Mouse (Mus musculus) G1E-ER4 (cell line): Measurements from ENCODE around the gene Tnrc6b. TPM values are rescaled to one million over a fixed set of nuclear protein-coding genes. Genes with fewer than 3 reads are reported as not detected.
A peak's percentile ranks its signal among the peaks of the same experiment; 100 is the strongest.

Experiments used
- GATA1 ChIP-seq: IDR thresholded peaks from one replicate; pipeline ENCODE4 v1.8.0; 2012; ENCODE audit warnings: low read length, inconsistent platforms
- polyA plus RNA-seq: library from polyadenylated mRNA; stranded (reverse); fragments of >175 nt; gene quantifications from 2 replicates; pipeline ENCODE4 v1.2.3, GENCODE M21; 2012

Tnrc6b gene
- polyA plus RNA-seq, 1 experiment: 22.6 TPM

DNA sequence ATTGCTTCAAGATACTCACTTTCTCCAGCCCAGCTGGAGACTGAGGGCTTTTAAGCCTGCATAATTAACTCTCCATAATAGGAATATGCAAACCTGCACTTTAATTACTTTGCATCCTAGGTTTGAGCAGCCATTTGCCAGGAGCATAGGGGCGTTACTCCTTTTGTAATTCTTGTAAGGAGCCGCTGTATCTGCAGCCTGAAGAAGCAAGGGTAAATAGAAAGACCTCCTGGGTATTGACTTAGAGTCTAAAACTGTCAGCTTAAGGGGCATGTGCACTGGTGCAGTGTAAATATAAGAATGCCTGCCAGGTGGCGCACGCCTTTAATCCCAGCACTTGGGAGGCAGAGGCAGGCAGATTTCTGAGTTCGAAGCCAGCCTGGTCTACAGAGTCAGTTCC, 186.8 kb downstream of the Tnrc6b start:
- no peak for TF ChIP-seq GATA1

DNA sequence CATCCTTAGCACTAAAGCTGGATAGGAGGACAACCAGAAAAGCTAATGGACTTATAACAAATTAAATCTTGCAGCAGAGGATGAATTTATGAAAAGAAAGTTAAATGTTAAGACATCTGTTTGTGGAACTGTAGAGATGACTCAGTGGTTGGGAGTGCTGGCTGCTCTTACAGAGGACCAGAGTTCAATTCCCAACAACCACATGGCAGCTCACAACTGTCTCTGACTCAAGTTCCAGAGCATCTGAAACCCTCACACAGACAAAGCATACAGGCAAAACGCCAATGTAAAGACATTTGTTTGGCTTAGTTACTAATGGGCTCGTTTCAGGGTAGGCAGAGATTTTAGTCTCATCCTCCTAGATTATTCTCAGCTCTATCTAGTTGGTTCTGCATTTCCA, 188.7 kb downstream of the Tnrc6b start:
- TF ChIP-seq GATA1: no peak

DNA sequence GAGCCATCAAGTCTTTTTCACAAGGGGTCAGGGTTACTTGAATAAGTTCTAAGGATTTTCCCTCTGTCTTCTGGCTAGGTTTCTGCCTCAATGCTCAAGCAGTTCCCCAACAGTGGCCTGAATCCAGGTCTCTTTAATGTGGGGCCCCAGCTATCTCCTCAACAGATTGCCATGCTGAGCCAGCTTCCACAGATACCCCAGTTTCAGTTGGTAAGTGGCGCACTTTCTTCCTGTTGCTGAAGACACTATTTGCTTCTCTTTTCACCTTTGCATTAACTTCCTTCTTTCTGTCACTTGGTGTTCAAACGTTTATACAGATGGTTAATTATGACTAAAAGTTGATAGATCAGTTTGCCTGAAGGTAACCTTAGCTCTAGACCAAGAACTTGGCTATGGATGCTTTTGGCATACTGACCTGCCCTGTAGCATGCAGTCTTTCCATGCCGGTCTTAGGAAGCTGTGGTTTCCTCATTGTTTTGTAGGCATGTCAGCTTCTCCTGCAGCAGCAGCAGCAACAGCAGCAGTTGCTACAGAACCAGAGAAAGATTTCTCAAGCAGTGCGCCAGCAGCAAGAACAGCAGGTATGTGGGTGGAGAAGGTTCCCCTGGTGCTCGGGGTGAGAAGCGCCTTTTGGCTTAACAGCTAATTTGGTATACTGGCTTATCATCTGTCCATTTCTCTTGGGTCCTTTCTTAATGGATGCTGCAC, 190.8 kb downstream of the Tnrc6b start:
- TF ChIP-seq GATA1: no peak

DNA sequence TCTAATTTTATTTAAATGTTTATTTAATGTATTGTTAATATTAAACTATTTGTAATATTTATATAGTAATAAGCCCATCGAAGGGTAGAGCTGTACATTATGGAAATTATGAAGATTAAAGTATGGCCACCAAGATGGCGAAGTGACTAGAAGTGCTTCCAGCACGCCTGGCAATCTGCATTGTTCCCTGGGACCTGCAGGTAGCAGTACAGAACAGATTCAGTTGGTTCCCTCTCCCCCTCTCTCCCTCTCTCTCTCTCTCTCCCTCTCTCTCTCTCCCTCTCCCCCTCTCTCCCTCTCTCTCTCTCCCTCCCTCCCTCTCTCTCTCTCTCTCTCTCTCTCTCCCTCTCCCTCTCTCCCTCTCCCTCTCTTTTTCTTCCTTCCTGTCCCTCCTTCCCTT, 199.1 kb downstream of the Tnrc6b start:
- no peak for TF ChIP-seq GATA1

DNA sequence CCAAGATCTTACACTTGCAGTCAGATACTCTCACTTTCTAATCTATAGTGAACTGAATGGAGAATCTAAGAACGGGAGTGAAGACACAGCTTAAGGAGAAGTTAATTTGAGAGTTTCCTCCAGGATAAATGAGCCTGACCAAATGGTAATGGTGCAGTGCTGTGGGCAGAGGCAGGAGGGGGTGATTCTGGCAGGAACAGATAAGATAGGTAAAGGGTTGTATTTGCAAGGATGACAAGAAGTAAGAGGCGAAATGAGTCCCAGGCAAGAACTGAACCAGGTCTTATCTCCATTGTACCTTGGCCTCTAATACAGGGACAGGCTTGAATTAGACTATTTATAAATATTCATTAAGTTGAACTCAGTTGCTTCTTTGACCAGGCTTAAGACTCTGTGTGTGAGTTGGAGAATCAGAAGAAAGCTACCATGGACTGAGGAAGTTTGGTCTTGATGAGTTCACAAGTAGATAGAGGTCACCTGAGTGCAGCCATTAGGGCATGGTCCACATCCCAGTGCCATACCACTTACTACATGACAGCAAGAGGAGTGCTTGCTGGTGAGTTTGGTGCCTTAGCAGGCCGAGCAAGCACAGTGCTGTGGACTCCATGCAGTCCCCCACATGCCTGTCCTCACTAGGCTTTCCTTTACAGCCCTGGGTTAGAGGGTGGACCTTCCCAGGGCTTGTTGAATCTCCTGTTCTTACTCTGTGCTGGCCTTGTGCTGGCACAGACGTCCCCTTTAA, 199.8 kb downstream of the Tnrc6b start:
- peak; percentile 88 for TF ChIP-seq GATA1

DNA sequence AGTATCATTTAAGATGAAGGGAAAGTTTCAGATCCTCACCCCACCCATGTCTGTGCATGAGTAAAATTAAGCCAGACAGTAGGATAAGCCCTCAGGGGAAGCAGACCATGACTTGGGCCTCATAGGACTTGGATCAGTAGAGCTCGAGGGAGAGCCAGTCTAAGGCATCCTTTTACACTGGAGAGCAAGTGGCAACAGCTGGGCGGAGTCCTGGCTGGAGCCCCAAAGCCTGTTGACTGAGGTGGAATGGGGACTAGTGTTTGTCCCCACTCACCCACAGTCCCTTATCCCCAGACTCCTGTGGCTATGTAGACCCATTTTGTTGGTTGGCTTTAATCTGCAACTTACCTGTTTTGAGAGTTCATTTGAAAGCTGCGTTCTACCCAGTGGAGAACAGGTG, 201.1 kb downstream of the Tnrc6b start:
- TF ChIP-seq GATA1: no peak

DNA sequence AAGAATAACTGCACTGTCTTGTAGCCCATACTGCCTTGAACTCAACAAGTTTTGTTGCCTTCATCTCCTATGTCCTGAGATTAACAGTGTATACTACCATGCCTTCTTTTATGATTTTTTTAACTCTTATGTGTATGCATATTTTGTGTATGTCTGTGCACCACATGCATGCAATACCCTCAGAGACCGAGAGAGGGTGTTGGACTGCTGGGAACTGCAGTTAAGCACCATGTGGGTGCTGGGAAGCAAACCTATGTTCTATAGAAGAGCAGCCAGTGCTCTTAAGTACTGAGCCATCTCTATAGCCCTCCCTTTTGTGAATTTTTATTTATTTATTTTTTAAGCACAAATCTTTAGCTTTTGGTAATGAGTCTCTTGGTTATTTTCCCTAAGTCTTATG, 202.7 kb downstream of the Tnrc6b start:
- TF ChIP-seq GATA1: no peak

DNA sequence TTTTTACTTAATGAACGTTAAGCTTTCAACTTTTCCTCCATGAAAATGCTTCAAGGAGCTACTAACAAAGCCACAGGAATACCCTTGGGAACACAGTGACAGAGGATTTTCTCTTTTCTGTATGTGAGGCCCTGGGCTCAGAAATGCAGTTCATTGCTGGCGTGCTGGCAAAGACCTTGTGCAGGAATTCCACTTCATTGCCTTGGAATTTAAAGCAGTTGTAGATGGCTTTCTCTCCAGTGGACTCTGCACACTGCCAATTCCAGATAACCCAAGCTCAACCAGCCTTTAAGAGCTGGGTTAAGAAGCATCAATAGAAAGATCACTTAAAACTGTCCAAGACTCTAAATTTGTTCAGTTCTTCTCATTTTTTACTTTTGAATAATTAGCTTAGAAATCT, 204.7 kb downstream of the Tnrc6b start:
- no peak for TF ChIP-seq GATA1

DNA sequence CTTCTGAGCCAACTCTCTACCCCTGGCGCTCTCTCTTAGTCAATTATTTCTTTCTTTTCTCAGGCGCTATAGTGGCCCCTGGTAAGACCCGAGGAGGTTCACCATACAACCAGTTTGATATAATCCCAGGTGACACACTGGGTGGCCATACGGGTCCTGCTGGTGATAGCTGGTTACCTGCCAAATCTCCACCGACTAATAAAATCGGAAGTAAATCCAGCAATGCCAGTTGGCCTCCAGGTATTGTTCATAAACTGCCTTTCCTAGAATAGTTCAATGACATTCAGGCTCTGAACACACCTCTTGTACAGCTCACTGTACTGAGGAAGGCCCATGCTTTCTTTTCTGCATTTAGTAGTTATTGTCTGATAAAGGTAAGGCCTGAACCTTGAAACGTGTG, 205.5 kb downstream of the Tnrc6b start:
- no peak for TF ChIP-seq GATA1

DNA sequence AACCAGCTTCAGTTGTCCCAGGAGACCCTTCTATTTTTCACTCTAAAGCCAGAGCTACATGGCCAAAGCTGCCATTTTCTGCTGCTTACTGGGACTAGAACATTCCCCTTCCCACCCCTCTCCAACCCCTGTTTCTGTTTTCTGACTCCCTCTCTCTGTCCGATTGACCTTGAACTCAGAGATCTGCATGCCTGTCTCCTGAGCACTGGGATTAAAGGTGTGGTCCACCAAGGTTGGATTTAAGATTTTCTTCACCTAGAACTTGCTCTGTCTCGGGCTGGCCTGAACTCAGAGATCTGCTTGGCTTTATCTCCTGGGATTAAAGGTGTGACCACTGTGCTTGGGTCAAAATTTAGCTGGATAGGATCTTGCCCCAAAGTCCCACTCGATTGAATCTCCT, 209.2 kb downstream of the Tnrc6b start:
- TF ChIP-seq GATA1: no peak

DNA sequence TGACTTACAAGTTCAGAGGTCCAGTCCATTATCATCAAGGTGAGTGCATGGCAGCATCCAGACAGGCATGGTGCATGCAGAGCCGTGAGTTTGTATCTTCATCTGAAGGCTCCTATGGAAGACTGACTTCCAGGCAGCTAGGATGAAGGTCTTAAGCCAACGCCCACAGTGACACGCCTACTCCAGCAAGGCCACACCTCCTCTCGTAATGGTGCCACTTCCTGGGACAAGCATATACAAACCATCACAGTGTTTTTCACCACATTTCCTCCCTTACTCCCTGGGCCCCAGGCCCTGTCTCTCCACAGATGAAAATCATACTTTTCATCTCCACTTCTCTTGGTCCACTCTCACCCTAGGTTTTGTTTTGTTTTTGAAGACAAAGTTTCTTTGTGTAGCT, 210.7 kb downstream of the Tnrc6b start:
- TF ChIP-seq GATA1: no peak

DNA sequence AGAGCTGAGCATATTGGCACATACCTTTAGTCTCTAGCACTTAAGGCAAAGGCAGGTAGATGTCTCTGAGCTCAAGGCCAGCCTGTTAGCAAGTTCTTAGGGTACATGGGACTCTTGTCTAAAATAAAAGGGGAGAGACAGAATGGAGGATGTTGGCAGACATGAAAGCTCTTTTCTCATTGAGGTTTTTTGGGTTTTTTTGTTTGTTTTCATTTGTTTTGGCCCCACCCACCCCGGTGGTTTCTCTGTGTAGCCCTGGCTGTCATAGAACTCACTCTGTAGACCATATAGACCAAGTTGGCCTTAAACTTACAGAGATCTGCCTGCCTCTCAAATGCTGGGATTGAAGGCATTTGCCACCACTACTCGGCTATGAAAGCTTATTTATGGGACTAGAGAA, 213.1 kb downstream of the Tnrc6b start:
- TF ChIP-seq GATA1: no peak

DNA sequence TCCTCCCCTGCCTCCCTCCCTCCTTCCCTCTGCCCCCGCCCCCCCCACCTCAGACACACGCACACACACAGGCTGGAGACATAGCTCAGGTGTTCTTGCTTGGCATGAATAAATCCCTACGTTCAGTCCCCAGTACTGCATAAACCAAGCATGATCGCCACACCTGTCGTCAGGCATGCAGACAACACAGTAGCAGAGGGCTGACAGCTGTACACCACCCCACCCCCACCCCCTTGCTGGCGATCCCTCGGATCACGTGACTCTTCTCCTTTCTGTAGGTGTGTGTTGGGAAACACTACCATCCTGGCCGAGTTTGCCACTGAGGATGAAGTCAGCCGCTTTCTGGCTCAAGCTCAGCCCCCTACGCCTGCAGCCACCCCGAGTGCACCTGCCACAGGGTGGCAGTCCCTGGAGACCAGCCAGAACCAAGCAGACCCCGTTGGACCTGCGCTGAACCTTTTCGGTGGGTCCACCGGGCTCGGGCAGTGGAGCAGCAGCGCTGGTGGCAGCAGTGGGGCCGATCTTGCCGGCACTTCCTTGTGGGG, 217.8 kb downstream of the Tnrc6b start:
- no peak for TF ChIP-seq GATA1

DNA sequence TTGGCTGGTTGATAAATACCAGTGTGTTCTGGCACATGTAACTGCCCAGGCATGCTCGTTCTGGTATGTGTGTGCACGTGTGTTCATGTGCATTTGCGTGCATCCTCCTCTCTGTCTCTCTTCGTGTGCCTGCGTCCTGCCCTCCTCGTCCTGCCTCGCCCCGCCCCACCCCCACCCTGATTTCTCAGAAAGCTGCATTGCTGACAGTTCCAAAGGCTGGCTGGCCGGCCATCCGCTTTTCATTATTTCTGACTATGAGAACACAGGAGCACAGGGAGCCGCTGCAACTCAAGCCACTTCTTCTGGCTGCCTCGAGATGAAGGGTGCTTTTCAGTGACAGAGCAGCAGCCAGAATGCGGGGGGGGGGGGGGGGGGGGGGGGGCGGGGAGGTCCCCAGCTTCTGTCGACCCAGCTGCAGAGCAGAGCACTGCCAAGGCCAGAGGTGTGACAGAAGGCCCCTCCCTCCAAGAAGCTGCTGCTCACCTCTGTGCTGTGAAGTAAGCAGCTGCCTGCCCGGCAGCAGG, 219.0 kb downstream of the Tnrc6b start:
- no peak for TF ChIP-seq GATA1

DNA sequence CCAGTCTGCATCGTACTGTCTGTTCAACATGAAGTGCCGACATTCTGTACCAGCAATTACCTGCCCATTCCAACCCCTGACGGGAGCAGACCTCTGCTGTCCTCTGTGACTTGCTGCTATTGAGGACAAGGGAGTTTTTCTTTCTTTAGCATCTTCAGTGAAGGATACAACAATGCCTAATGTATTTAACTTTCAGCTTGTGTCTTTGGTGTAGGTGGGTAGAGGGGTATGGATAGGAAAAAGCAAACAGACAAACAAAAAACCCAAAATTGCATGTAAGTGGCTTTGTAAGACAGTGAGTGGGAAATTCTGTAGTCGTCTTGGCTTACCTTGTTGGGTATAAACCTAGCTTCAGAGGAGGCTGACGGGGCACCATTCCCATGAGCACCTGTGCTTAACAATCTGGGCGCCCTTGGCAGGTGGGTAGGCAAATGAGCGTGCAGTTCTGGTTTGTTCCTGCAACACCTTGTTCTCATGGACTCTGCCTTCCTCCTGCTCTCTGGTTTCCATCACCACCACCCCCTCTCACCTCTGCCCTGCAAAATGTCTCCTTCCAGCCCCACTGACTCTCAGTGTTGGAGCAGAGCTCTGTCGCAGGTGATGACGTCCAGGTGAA, 220.3 kb downstream of the Tnrc6b start:
- TF ChIP-seq GATA1: no peak

DNA sequence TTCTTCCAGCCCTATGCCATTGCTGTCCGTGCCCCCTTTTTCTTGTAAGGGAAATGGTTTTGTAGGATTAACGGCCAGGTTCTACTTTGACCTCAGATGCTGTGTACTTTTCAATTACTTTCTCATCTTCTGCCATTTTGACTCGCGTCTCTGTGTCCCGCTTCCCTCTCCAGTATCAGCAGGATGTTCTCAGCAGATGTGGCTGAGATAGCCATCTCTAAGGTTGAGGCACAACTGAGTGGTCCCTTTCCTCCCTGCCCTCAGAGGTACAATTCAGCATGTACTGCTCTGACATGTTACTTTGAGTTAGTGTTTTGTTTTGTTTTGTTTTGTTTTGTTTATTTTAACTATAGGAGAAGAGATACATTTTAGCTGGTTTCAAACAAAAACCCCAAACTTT, 223.7 kb downstream of the Tnrc6b start:
- no peak for TF ChIP-seq GATA1
